Mouse (Mus musculus): ENCODE data around the gene Glra4.

GRCm38 (mm10) chrX:136708168-136708681, 71.7 kb downstream of the Glra4 start:
- no peak for TF ChIP-seq CTCF (IDR thresholded peaks at IDR 0.05; ENCODE audit: low read depth, low read length)
- no peak for TF ChIP-seq POLR2A (IDR thresholded peaks at IDR 0.05; ENCODE audit: insufficient read depth, low read length)
- no peak for TF ChIP-seq EP300 (IDR thresholded peaks at IDR 0.05; ENCODE audit: insufficient read depth, low read depth, low read length)

Data from ES-Bruce4 (cell line).